Mouse (Mus musculus): ENCODE data around the gene Fpgs. TPM values are rescaled to one million over a fixed set of nuclear protein-coding genes. Genes with fewer than 3 reads are reported as not detected.

The Fpgs gene
- polyA plus RNA-seq, 1 experiment = 20.7 TPM

DNA sequence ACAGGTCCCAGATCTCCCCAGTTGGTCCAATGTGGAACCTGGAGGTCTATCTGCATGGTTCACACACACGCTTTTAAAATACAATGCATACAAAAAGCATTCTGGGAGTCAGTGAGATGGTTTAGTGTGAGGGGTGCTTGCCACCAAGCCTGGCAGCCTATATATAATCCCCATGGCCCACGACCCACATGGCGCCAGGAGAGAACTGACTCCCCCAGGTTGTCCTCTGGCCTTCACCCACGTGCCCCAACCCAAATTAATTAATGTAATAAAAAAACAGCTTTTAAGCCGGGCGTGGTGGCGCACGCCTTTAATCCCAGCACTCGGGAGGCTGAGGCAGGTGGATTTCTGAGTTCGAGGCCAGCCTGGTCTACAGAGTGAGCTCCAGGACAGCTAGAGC, 20.2 kb downstream of the Fpgs start:
- no peaks in the 10 kb centered on the region for H3K79me2 ChIP-seq (ENCODE audit: control insufficient read depth, insufficient read depth)
- TF ChIP-seq E2F4 (IDR thresholded peaks at IDR 0.05; ENCODE audit: insufficient read depth) = no peak
- TF ChIP-seq POLR2AphosphoS2 (IDR thresholded peaks at IDR 0.05; ENCODE audit: insufficient read length, low read depth) = no peak
- no peak for TF ChIP-seq TCF12 (IDR thresholded peaks at IDR 0.05; ENCODE audit: insufficient read depth, poor library complexity, severe bottlenecking)
- TF ChIP-seq CEBPB (IDR thresholded peaks at IDR 0.05; ENCODE audit: insufficient read depth, poor library complexity, severe bottlenecking) = no peak
- no peak for TF ChIP-seq MYOD1 (IDR thresholded peaks at IDR 0.05; ENCODE audit: control insufficient read depth in 1 of 3, insufficient read length in 2 of 3, low read depth in 2 of 3)
- no peak for TF ChIP-seq MAX (IDR thresholded peaks at IDR 0.05; ENCODE audit: low read depth)
- no peak for TF ChIP-seq TCF3 (IDR thresholded peaks at IDR 0.05; ENCODE audit: insufficient read length, low read depth)
- TF ChIP-seq SRF (IDR thresholded peaks at IDR 0.05; ENCODE audit: control insufficient read depth, insufficient read length, low read depth) = no peak
- TF ChIP-seq REST (IDR thresholded peaks at IDR 0.05; ENCODE audit: insufficient read depth, insufficient read length) = no peak
- TF ChIP-seq MYOG (IDR thresholded peaks at IDR 0.05; ENCODE audit: control insufficient read depth in 1 of 3, insufficient read depth in 1 of 3, insufficient read length in 2 of 3, low read depth in 2 of 3) = no peak
- no peak for TF ChIP-seq POLR2A (IDR thresholded peaks at IDR 0.05; ENCODE audit: insufficient read length, low read depth)
- TF ChIP-seq USF1 (IDR thresholded peaks at IDR 0.05; ENCODE audit: low read depth) = no peak
- H3K4me3 ChIP-seq = no peak overlapping the region
- H3K36me3 ChIP-seq (ENCODE audit: control insufficient read depth, insufficient read depth) = peaks cover 4% of the 10 kb centered on the region
- no peak overlapping the region for H3K4me2 ChIP-seq (ENCODE audit: low read depth)
- H3K27me3 ChIP-seq (ENCODE audit: control insufficient read depth, insufficient read depth, insufficient read length) = no peaks in the 10 kb centered on the region
- no peak overlapping the region for H3ac ChIP-seq (ENCODE audit: control insufficient read depth, insufficient read length)

- TF ChIP-seq MYOG (IDR thresholded peaks at IDR 0.05; ENCODE audit: control insufficient read depth in 1 of 3, insufficient read depth in 1 of 3, insufficient read length in 2 of 3, low read depth in 2 of 3) = no peak
- TF ChIP-seq REST (IDR thresholded peaks at IDR 0.05; ENCODE audit: insufficient read depth, insufficient read length) = no peak
- TF ChIP-seq TCF12 (IDR thresholded peaks at IDR 0.05; ENCODE audit: insufficient read depth, poor library complexity, severe bottlenecking) = no peak
- no peak for TF ChIP-seq MAX (IDR thresholded peaks at IDR 0.05; ENCODE audit: low read depth)
- TF ChIP-seq E2F4 (IDR thresholded peaks at IDR 0.05; ENCODE audit: insufficient read depth) = no peak
- TF ChIP-seq MYOD1 (IDR thresholded peaks at IDR 0.05; ENCODE audit: control insufficient read depth in 1 of 3, insufficient read length in 2 of 3, low read depth in 2 of 3) = no peak
- TF ChIP-seq POLR2AphosphoS2 (IDR thresholded peaks at IDR 0.05; ENCODE audit: insufficient read length, low read depth) = no peak
- TF ChIP-seq POLR2A (IDR thresholded peaks at IDR 0.05; ENCODE audit: insufficient read length, low read depth) = no peak
- TF ChIP-seq SRF (IDR thresholded peaks at IDR 0.05; ENCODE audit: control insufficient read depth, insufficient read length, low read depth) = no peak
- TF ChIP-seq USF1 (IDR thresholded peaks at IDR 0.05; ENCODE audit: low read depth) = no peak
- TF ChIP-seq CEBPB (IDR thresholded peaks at IDR 0.05; ENCODE audit: insufficient read depth, poor library complexity, severe bottlenecking) = no peak
- no peak for TF ChIP-seq TCF3 (IDR thresholded peaks at IDR 0.05; ENCODE audit: insufficient read length, low read depth)
- Histone ChIP-seq H3K79me2 (ENCODE audit: control insufficient read depth, insufficient read depth) (no peaks in the 10 kb centered on the region), H3K4me2 (ENCODE audit: low read depth) (no peak overlapping the region), H3K4me3 (no peak overlapping the region), H3K27me3 (ENCODE audit: control insufficient read depth, insufficient read depth, insufficient read length) (no peaks in the 10 kb centered on the region), H3K36me3 (ENCODE audit: control insufficient read depth, insufficient read depth) (peaks cover 4% of the 10 kb centered on the region), H3ac (ENCODE audit: control insufficient read depth, insufficient read length) (no peak overlapping the region)
Measured at GRCm38 (mm10) chr2:32682721-32683417, 21.1 kb downstream of the Fpgs start.

- Histone ChIP-seq H3K36me3 (ENCODE audit: control insufficient read depth, insufficient read depth) (peaks cover 4% of the 10 kb centered on the region), H3K4me2 (ENCODE audit: low read depth) (no peak overlapping the region)
Measured at GRCm38 (mm10) chr2:32681754-32682153, 22.2 kb downstream of the Fpgs start.

DNA sequence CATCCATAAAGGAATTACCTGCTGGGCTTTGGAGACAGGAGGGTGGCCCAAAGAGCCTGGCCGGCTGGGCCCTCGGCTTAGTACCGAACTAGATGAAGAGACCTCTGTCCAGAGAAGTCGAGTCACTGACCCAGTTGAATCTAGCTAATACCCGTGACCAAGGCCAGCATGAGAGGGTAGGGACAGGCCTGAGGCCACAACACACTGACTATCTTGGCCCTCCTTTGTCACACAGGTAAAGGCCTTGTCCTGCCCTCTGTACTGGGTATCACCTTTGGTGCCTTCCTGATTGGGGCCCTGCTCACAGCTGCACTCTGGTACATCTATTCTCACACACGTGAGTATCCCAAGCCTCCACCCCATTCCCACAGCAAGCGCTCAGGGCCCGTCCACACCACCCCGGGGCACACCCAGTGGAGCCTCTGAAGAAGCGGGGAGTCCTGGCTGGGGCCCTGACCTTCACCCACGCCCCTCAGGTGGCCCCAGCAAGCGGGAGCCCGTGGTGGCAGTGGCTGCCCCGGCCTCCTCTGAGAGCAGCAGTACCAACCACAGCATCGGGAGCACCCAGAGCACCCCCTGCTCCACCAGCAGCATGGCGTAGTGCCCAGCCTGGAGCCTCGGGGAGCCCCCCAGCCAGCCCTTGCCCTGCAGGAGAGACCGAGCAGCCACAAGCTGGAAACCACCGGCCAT, 22.8 kb downstream of the Fpgs start:
- Histone ChIP-seq H3K27me3 (ENCODE audit: control insufficient read depth, insufficient read depth, insufficient read length) (no peaks in the 10 kb centered on the region), H3K79me2 (ENCODE audit: control insufficient read depth, insufficient read depth) (no peaks in the 10 kb centered on the region), H3K4me2 (ENCODE audit: low read depth) (peak overlapping the region; percentile 75), H3K4me3 (no peak overlapping the region), H3ac (ENCODE audit: control insufficient read depth, insufficient read length) (no peak overlapping the region), H3K36me3 (ENCODE audit: control insufficient read depth, insufficient read depth) (peaks cover under 1% of the 10 kb centered on the region)
- no peak for TF ChIP-seq USF1 (IDR thresholded peaks at IDR 0.05; ENCODE audit: low read depth)
- peak in 1 of 3 experiments; percentile 3 for TF ChIP-seq MYOG (IDR thresholded peaks at IDR 0.05; ENCODE audit: control insufficient read depth in 1 of 3, insufficient read depth in 1 of 3, insufficient read length in 2 of 3, low read depth in 2 of 3)
- no peak for TF ChIP-seq POLR2A (IDR thresholded peaks at IDR 0.05; ENCODE audit: insufficient read length, low read depth)
- no peak for TF ChIP-seq SRF (IDR thresholded peaks at IDR 0.05; ENCODE audit: control insufficient read depth, insufficient read length, low read depth)
- no peak for TF ChIP-seq MYOD1 (IDR thresholded peaks at IDR 0.05; ENCODE audit: control insufficient read depth in 1 of 3, insufficient read length in 2 of 3, low read depth in 2 of 3)
- TF ChIP-seq TCF12 (IDR thresholded peaks at IDR 0.05; ENCODE audit: insufficient read depth, poor library complexity, severe bottlenecking) = no peak
- TF ChIP-seq POLR2AphosphoS2 (IDR thresholded peaks at IDR 0.05; ENCODE audit: insufficient read length, low read depth) = no peak

More at GRCm38 (mm10) chr2:32681754-32682153, 22.2 kb downstream of the Fpgs start:
- H3K27me3 ChIP-seq (ENCODE audit: control insufficient read depth, insufficient read depth, insufficient read length) = no peaks in the 10 kb centered on the region
- no peak for TF ChIP-seq E2F4 (IDR thresholded peaks at IDR 0.05; ENCODE audit: insufficient read depth)
- TF ChIP-seq TCF12 (IDR thresholded peaks at IDR 0.05; ENCODE audit: insufficient read depth, poor library complexity, severe bottlenecking) = no peak
- TF ChIP-seq CEBPB (IDR thresholded peaks at IDR 0.05; ENCODE audit: insufficient read depth, poor library complexity, severe bottlenecking) = no peak
- TF ChIP-seq TCF3 (IDR thresholded peaks at IDR 0.05; ENCODE audit: insufficient read length, low read depth) = no peak
- peak in 1 of 3 experiments; percentile 0 for TF ChIP-seq MYOG (IDR thresholded peaks at IDR 0.05; ENCODE audit: control insufficient read depth in 1 of 3, insufficient read depth in 1 of 3, insufficient read length in 2 of 3, low read depth in 2 of 3)
- TF ChIP-seq USF1 (IDR thresholded peaks at IDR 0.05; ENCODE audit: low read depth) = no peak
- no peak overlapping the region for H3ac ChIP-seq (ENCODE audit: control insufficient read depth, insufficient read length)
- H3K79me2 ChIP-seq (ENCODE audit: control insufficient read depth, insufficient read depth) = no peaks in the 10 kb centered on the region
- no peak overlapping the region for H3K4me3 ChIP-seq
